Mouse (Mus musculus) thymus, postnatal 10 days (tissue): Measurements from ENCODE around the gene Slc24a3.

ENCODE experiments used
- DNase-seq, 2 experiments: peaks; one replicate each; pipeline ENCODE4 v3.0.0; 2021; ENCODE audit warnings: low spot score in 2 of 2

Slc24a3 gene

DNA sequence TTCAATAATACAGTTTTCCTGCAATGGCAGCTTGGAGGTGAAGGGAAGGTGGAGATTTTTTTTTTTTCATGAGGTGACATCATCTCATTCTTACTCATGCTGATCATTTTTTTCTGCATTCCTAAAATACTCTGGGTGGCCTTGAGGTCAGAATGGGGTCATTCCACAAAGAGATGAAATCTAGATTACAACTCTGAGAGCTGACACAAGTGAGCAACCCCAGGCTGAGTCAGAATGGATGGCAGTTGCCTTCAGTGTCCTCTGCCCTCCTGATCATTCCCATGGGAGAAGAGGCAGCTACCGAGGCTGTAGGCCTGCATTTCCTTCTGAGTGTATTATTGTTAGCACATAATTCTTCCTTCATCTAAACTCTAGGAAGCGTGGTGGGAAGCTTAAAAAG is 116.2 kb downstream of the Slc24a3 start:
- no peak for DNase-seq

DNA sequence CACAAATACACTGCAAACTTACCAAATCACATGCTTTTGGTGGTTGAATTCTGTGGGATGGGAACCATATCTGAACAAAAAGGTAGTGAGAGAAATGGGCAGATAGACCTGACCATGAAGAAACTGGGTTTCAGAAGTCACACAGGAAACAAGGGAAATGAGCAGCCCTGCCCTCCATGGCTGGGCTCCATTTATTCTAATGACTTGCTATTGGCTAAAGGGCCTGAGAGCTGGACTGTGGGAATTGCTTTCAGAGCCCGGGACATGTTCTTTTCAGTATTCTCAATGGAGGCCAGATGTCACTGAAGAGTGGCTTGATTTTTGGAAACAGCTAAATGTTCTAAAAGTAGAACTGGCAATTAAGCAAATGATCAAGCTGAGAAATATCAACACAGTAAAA is 120.9 kb downstream of the Slc24a3 start:
- no peak for DNase-seq

DNA sequence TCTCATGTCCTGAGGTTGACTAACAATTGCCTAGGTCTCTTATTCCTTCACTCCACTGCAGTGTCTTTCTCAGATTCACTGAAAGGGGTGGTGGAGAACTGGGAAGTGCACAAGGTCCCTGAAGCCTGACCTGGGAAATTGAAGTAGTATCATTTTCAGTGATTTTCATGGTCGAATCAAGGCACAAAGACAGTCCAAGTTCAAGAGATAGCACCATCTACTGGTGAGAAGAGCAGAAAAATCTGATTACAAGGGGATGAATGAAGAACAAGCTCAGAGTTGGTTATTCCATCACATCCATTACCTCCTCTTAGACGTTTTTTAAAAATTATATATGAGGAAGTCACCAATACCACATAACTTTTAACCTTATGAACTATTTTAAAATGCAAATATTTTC is 123.9 kb downstream of the Slc24a3 start:
- no peak for DNase-seq

DNA sequence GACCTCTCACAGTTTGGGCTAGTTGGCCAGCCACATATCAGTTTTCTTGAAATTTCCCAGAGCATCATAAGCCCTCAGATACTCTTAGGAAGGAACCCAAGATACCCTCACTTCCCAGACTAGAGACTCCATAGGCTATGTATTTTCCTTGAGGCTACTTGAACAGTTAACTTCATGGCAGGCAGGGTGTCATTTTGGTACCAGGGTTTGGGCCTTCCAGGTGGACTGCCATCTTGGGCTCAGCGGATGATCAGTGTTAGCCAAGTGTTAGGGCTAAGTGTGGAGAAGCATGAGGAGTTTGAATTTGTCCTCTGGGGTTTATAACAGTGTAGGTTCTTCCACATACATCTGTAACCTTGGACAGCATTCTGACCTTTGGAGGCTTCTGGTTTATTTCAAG is 124.6 kb downstream of the Slc24a3 start:
- DNase-seq = no peak

DNA sequence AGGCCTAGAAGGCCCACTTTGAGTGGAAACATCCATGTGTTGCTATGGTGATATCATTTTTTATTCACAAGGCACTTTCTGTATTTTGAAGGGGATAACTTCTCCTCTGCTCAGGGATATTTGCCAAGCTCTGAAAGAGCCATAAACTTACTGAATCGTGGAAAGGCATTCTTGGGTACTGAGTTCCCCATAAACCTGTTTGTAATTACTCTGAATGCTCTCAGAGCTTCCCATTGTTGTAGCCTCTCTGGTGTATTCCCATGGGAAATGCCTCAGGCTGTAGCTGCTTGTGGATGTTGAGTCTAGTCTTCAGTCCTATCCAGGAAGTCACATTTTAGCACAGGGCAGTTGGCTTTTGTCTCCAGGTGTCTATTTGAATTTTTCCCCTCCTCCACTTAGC is 125.3 kb downstream of the Slc24a3 start:
- no peak for DNase-seq

DNA sequence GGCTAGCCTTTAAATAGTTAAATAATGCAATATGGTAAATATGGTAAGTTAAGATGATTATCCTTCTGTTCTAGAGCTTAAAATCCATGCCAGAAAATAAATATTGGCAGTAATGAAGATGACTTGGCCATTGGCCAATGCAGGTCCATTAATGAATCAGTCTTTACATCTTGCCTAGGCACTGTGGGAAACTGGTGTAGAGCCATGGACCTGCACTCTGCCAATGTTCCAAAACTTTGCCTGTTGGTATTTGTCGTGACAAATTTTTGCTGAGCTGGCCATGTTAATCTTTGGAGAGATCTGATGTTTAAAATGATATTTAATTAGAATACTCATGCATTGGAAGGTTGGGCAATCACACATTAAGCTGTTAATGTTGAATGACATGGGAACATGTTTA is 129.4 kb downstream of the Slc24a3 start:
- no peak for DNase-seq

DNA sequence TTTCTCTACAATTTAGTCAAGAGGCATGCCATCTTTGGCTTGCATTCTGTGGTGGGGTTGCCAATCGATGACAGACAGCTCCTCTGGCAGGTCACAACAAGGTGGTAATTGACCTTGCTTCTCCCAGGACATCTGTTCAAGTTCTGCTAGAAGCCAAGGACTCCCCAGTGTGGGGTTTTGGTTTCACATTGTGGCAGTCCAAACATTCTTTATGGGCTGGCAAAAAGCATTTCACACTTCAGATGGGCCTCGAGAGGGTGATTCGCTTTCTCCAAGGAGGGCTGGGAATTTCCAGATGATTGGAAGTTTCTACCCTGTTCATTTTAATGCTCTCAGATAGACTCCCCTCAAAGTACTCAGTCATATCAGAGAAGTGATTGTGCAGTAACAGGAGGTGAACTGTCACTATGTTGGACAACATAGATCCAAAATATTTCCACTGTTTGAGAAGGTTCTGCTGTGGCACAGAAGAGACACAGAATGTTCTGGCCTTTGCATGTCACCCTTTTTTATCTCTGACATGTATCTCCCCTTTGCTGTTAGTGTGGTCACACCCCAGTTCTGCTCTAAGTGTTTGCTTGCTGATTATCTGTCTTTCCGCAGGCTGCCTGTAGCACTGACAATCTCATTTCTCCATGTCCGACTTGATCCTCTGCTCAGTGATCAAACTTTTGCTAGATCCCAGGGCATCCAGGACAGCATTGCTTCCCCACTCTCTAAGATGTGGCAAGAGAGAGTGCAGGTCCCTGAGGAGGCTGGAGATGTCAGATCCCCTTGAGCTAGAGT is 132.6 kb downstream of the Slc24a3 start:
- no peak for DNase-seq

DNA sequence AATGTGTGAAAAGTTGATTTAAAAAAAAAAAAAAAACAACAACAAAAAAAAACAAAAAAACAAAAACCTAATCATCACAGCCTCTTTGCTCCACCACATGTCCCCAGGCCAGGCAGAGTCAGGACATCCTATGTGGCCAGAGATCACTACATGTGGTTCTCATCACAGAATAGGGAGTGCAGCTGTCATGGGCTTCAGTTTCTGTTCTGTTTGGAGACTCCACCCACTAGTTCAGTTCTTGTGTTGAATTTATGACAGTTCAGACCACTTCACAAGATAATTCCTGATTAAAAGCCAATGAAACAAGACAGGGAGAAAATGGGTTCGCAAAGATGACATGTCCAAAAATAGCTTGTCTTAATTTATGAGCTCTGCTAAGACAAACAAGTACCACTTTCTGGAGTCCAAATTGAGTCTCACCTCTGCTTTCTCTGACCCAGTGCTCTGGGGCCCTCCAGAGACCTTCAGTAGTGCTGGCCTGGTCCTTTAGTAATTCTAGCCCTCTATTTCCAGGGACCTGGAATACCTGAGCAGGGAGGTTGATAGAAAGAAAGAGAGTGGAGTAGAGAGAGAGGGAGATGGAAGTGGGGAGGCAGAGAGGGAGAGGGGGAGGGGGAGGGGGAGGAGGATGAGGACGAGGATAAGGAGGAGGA is 139.8 kb downstream of the Slc24a3 start:
- no peak for DNase-seq

DNA sequence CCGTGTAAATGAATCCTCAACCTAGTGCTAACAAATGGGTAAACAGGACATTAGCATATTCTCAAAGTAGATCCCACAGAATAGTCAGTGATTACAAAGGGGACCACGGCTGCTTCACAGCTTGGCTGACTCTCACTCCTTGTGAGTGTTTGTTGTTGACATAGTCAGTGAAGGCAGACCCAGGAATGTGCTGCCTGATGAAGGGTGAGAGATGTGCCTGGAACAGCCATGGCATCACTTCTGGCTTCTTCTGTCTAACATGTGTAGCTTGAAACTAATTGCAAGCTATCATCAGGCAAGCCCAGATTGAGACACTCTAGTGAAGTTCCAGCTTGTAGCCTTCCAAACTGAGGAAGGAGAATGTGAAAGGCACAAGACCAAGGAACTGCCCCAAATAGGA is 151.4 kb downstream of the Slc24a3 start:
- DNase-seq = no peak

DNA sequence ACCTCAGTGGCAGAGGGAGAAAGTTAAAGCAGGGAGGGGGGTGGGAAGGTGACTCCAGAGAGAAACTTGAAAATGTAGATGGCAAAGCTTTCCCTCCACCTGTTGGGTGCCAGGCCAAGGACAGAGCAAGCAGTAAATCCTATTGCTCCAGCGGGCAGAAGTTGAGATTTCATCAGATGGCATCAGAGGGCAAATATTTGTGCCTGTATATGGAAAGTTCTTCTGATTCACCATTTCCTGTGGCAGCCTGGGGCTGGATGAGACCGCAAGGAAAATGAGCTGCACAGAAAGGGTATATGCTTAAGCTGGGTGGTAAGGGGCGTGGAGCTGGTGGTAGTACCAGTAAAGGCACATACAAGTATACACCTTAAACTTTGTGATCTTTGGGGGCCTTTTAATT is 153.7 kb downstream of the Slc24a3 start:
- no peak for DNase-seq

DNA sequence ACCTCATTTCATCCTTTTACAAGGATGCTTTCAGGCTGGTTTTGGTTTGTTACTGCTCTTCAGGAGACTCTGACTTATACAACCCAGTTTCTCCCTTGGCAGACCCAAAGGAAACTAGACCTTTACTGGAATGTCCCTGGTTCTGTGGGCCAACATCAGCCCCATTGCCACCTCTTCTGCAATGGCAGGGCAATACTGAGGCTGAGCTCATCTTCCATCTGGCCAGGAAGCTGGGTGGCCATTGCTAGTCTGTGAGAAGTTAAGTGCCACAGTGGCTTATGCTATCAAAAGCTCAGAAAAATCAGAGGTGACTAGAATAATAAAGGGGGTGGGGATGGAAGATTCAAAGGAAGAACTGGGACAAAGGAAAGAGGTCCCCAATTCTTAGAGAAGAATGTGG is 154.2 kb downstream of the Slc24a3 start:
- no peak for DNase-seq

DNA sequence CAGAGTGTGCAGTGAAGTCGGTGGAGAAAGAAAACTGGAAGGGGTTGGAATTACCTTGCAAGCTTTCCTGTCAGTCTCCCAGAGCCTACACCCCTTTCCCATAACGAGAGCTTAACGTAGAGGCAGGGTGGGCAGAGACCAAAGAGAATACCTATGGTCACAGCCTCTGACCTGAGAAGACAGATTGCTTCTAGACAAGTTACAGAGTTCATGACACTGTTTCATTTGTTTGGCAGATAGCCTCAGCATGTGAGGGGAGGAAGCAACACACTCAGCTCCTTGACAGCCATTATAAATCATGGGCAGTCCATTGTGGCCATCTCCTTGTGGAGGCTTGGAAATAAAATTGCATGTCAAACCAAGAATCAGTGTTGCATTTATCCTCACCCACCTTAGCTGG is 156.9 kb downstream of the Slc24a3 start:
- DNase-seq = no peak

DNA sequence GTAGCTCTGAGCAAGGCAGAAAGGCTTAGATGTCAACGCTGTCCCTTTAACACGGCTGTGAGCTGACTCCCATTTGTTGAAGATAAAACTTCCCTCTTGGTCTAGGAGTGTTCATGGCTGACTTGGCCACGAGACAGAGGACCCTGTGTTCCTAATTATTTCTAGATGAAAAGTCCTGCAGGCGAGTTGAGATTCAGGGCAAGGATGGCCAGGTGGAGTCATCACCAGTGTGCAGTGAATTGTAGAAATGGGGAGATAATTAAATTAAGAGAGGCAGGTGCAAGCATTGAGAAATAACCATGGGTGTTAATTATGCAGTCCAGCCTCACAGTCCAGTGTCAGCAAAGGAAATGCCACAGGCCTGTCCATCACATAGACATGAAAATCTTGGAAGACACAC is 158.3 kb downstream of the Slc24a3 start:
- DNase-seq = no peak

DNA sequence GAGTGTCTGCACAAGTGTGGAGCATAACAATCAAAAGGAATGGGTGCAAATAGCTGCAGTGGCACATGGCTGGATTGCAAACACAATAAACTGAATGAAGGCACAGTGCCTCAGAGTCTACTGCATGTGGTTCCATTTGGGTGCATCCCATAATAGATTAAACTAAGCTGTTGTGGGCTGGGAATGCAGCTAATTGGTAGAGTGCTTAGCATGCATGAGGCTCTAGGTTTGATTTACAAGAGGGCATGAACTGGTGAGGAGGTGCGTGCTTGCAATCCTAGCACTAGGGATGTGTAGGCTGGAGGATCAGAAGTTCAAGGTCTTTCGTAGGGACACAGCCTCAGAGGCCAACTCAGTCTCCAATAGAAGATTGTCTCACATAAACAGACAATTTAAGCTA is 159.0 kb downstream of the Slc24a3 start:
- no peak for DNase-seq

DNA sequence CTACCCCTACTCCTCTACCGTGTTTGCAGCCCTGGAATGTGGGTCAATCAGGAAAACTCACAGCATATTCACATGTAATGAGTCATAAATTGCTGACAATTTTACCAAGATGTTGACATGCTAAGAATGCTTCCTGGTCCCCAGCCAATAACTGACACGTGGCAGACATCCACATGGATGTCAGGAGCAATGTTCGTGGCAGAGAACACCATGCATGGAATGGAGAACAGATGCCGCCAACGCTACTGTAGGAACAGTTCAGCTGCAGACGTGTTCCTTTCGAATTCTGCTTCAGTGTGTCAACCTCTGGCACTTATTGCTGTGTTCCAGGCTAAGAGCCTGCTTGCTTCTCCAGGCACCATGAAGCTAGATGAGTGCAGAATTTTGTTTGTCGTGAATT is 162.2 kb downstream of the Slc24a3 start:
- DNase-seq = no peak

DNA sequence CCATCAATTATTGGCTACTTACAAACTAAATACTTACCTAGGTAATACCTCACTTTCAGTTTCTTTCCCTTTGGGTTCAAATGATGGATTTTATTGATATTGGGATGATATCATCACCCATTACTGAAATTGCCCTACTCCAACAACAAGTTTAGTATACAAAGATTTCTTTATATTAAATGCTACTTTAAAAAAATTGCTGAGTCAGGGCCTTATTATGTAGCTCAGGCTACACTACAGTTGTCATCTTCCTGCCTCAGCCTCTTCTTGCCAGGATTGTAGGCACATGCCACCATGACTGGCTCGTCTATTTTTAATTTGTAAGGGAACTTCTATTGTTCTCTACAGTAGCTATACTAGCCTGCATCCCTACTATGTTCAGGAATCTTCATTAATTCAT is 164.0 kb downstream of the Slc24a3 start:
- no peak for DNase-seq

DNA sequence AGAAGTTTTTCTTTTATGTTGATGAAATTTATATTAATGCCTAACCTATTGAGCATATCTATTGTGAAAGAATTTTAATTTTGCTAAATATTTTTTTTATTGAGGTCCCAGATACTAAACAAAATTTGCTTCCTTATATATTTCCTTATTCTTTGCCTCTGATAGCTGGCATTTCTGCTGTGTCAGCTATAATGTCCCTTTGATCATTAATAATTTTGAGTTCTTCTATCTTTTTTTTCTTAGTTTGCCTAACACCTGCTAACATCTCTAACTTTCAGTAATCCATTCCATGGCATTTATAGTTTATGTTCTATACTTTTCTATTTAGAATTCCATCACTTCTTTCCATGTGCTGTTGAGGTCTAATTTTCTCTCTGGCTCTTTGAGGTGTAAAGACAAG is 165.9 kb downstream of the Slc24a3 start:
- no peak for DNase-seq

DNA sequence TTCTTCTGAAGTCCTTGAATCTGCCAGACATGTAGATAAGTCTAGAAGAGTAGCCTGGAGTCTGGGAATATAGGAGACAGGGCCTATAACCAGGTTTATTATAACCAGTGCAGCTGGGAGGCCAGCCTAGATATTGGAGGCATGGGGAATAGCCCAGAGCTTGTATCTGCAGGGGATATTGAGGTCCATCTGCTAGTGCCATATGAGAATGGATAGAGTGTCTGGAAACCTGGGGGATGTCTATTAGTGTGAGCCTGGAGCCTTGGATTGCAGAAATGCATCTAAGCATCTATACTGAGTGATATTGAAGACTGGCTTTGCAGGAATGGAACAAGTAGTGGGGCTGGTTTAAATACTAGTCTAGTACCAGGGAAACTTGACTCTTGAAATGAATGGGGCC is 168.9 kb downstream of the Slc24a3 start:
- DNase-seq = no peak

DNA sequence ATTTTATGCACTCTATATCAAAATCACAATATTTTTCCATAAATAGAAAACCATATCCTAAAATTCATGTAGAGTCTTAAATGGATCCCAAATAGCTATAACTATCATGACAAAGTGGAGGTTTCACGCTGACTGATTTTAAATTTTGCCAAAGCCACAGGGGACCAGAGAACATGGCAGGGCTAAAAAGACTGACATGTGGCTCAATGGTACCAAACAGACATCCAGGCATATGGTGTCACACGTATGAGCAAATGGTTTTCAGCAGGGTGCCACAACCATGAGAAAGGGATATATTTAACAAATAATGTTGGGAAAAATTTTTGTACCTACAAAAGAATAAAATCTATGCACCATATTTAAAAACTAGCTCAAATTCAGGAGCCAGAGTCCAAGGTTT is 173.3 kb downstream of the Slc24a3 start:
- DNase-seq = no peak

DNA sequence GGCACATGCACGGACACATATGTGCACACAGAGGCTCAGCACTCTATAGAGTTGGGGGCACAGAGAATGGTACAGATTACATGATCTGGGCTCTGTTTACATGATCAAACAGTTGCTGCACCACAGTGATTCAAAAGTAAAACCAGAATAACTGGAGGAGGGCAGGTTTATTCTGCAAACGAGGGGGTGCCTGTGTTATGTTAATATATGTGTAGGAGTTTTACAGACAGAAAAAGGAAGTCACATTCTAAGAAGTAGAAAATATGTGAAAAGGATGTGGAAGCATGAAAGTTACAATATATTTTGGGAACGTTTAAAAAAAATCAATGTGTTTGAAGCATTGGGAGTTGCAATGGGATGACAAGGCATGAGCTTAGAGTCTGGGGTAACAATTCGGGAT is 175.4 kb downstream of the Slc24a3 start:
- DNase-seq = no peak

DNA sequence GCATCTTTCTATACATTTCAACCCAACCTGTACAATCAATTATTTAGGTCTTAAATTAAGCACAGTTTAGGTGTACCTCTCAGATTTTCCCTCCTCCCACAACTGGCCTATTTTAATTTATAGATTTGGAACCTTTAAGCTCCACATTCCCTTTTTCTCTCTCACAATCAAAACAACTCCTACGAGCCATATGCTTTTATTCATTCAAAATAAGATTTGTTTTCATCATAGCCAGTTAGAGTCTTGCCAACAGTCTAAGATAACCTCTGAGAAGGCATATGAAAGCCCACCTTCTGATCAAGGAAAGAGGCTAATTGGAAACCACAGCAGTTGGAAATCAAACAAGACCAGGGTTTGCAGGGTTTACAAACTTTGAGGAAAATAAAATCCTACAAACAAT is 177.0 kb downstream of the Slc24a3 start:
- DNase-seq = no peak

DNA sequence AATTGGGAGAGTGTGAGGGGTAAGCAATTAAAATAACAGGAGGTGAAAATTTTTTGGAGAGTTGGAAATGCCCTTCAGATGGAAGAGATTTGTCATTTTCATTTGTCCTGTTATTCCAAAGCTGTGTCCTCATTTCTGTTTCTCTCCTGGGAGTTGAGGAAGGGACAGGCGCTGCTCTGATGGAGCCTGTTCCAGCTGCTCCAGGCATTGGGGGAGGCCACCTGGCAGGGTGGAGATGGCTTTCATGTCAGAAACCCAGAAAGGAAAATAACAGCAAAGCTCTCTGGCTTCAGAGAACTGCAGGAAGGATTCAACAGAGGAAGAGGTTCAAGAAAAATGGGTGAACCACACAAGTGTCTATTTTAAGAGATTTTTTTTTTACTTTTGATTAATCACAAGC is 186.2 kb downstream of the Slc24a3 start:
- DNase-seq = no peak

DNA sequence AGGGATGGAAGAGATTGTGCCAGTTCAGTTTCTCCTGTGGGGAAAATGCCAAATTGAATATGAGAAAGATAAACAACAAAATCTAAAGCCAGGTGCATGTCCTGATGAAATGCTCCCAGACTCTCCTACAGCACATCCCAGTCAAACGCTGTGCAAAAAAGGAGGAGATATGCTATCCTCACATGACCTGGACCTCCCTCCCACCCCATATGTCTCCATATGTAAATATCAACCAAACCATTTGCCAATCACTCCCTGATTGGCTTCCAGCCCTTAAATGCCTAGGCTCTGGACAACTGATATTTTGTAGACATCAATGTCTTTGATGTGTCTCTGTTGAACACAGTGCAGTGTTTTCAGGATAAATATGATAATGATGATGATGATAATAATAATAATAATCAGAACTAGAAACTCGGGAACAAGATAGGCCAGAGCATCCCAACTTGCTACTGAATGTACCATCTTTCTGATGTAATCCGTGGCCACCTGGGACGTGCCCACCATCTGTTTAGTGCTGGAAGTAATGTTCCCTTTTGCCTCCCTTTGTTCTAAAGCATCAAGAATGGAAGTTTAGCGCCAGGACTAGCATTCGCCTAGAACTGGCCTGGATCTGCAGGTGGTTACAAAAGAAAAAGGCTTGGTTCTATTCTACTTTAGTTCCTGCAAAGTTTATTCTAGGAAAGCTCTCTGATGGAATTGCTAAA is 190.8 kb downstream of the Slc24a3 start:
- no peak for DNase-seq
